Mouse (Mus musculus): ENCODE results near the gene Zfp652. TPM values are rescaled to one million over a fixed set of nuclear protein-coding genes. Genes with fewer than 3 reads are reported as not detected.

The Zfp652 gene
- polyA plus RNA-seq, 1 experiment = 34.1 TPM

GRCm38 (mm10) chr11:95832129-95833005 is 119.9 kb downstream of the Zfp652 start:
- Histone ChIP-seq H3K4me1 (replicated peaks; ENCODE audit: control insufficient read depth, insufficient read depth, low read length) (peaks cover 85% of the 10 kb centered on the region), H3K27me3 (ENCODE audit: control insufficient read depth, insufficient read depth, low read length) (no peaks in the 10 kb centered on the region), H3K27ac (ENCODE audit: control insufficient read depth, insufficient read depth, low read length) (peak overlapping the region; percentile 97), H3K36me3 (ENCODE audit: control insufficient read depth, insufficient read depth, low read length) (peaks cover 37% of the 10 kb centered on the region), H3K4me3 (ENCODE audit: control insufficient read depth, insufficient read depth, low read length) (peak overlapping the region; percentile 54)
- 85% methylated on average over 18 of the region's 18 CpGs for WGBS
- DNase-seq = peak; percentile 31
- TF ChIP-seq CTCF (IDR thresholded peaks at IDR 0.05; ENCODE audit: borderline replicate concordance, control insufficient read depth, extremely low read depth, insufficient read depth, low read length, poor library complexity) = no peak
- TF ChIP-seq POLR2A (IDR thresholded peaks at IDR 0.05; ENCODE audit: control insufficient read depth, extremely low read depth, insufficient read depth, low read length, poor library complexity) = no peak

- no peaks in the 10 kb centered on the region for H3K27me3 ChIP-seq (ENCODE audit: control insufficient read depth, insufficient read depth, low read length)
- DNase-seq = peak; percentile 67
- H3K4me3 ChIP-seq (ENCODE audit: control insufficient read depth, insufficient read depth, low read length) = peak overlapping the region; percentile 54
- 41% methylated on average over 8 of the region's 8 CpGs for WGBS
- peaks cover 86% of the 10 kb centered on the region for H3K4me1 ChIP-seq (replicated peaks; ENCODE audit: control insufficient read depth, insufficient read depth, low read length)
- H3K27ac ChIP-seq (ENCODE audit: control insufficient read depth, insufficient read depth, low read length) = peak overlapping the region; percentile 97
- TF ChIP-seq CTCF (IDR thresholded peaks at IDR 0.05; ENCODE audit: borderline replicate concordance, control insufficient read depth, extremely low read depth, insufficient read depth, low read length, poor library complexity) (no peak), POLR2A (IDR thresholded peaks at IDR 0.05; ENCODE audit: control insufficient read depth, extremely low read depth, insufficient read depth, low read length, poor library complexity) (no peak)
- peaks cover 37% of the 10 kb centered on the region for H3K36me3 ChIP-seq (ENCODE audit: control insufficient read depth, insufficient read depth, low read length)
These were observed 120.6 kb downstream of the Zfp652 start for GRCm38 (mm10) chr11:95833006-95833570.

- 10% methylated on average over 18 of the region's 18 CpGs for WGBS
- Histone ChIP-seq H3K27me3 (ENCODE audit: control insufficient read depth, insufficient read depth, low read length) (no peaks in the 10 kb centered on the region), H3K36me3 (ENCODE audit: control insufficient read depth, insufficient read depth, low read length) (peaks cover 37% of the 10 kb centered on the region), H3K4me1 (replicated peaks; ENCODE audit: control insufficient read depth, insufficient read depth, low read length) (peaks cover 87% of the 10 kb centered on the region), H3K27ac (ENCODE audit: control insufficient read depth, insufficient read depth, low read length) (peak overlapping the region; percentile 97), H3K4me3 (ENCODE audit: control insufficient read depth, insufficient read depth, low read length) (peak overlapping the region; percentile 54)
- DNase-seq = peak; percentile 59
- TF ChIP-seq CTCF (IDR thresholded peaks at IDR 0.05; ENCODE audit: borderline replicate concordance, control insufficient read depth, extremely low read depth, insufficient read depth, low read length, poor library complexity) (no peak), POLR2A (IDR thresholded peaks at IDR 0.05; ENCODE audit: control insufficient read depth, extremely low read depth, insufficient read depth, low read length, poor library complexity) (peak; percentile 73; the same call in 1 of the 2 replicates)
These were observed 121.2 kb downstream of the Zfp652 start for GRCm38 (mm10) chr11:95833631-95834142.

- WGBS = 3% methylated on average over 22 of the region's 22 CpGs
- TF ChIP-seq POLR2A (IDR thresholded peaks at IDR 0.05; ENCODE audit: control insufficient read depth, extremely low read depth, insufficient read depth, low read length, poor library complexity) (no peak; the same call in 1 of the 2 replicates), CTCF (IDR thresholded peaks at IDR 0.05; ENCODE audit: borderline replicate concordance, control insufficient read depth, extremely low read depth, insufficient read depth, low read length, poor library complexity) (0 out of 2 replicates have a peak, but pooled peaks have one; percentile 17)
- H3K36me3 ChIP-seq (ENCODE audit: control insufficient read depth, insufficient read depth, low read length) = peaks cover 37% of the 10 kb centered on the region
- peak overlapping the region; percentile 54 for H3K4me3 ChIP-seq (ENCODE audit: control insufficient read depth, insufficient read depth, low read length)
- peaks cover 89% of the 10 kb centered on the region for H3K4me1 ChIP-seq (replicated peaks; ENCODE audit: control insufficient read depth, insufficient read depth, low read length)
- H3K27me3 ChIP-seq (ENCODE audit: control insufficient read depth, insufficient read depth, low read length) = no peaks in the 10 kb centered on the region
- DNase-seq = peak; percentile 96
- peak overlapping the region; percentile 97 for H3K27ac ChIP-seq (ENCODE audit: control insufficient read depth, insufficient read depth, low read length)
These were observed 121.7 kb downstream of the Zfp652 start for GRCm38 (mm10) chr11:95834143-95834667.

- H3K36me3 ChIP-seq (ENCODE audit: control insufficient read depth, insufficient read depth, low read length) = peaks cover 37% of the 10 kb centered on the region
- H3K4me1 ChIP-seq (replicated peaks; ENCODE audit: control insufficient read depth, insufficient read depth, low read length) = peaks cover 84% of the 10 kb centered on the region
- peak overlapping the region; percentile 26 for H3K4me3 ChIP-seq (ENCODE audit: control insufficient read depth, insufficient read depth, low read length)
- H3K27me3 ChIP-seq (ENCODE audit: control insufficient read depth, insufficient read depth, low read length) = no peaks in the 10 kb centered on the region
- TF ChIP-seq CTCF (IDR thresholded peaks at IDR 0.05; ENCODE audit: borderline replicate concordance, control insufficient read depth, extremely low read depth, insufficient read depth, low read length, poor library complexity) (no peak), POLR2A (IDR thresholded peaks at IDR 0.05; ENCODE audit: control insufficient read depth, extremely low read depth, insufficient read depth, low read length, poor library complexity) (no peak)
- peak overlapping the region; percentile 97 for H3K27ac ChIP-seq (ENCODE audit: control insufficient read depth, insufficient read depth, low read length)
- 2% methylated on average over 15 of the region's 15 CpGs for WGBS
- peak; percentile 76 for DNase-seq
These were observed 122.6 kb downstream of the Zfp652 start for GRCm38 (mm10) chr11:95834742-95835710.

Measured in thymus, adult 2 months (tissue).